Mouse (Mus musculus) testis, adult 2 months (tissue): ENCODE results near the gene Ube2g1. TPM values are rescaled to one million over a fixed set of nuclear protein-coding genes. Genes with fewer than 3 reads are reported as not detected.

Experiments used
- H3K27ac ChIP-seq: fragments of 200-500 bp; 2 replicates; pipeline ENCODE4 v1.5.1; 2012; ENCODE audit warnings: low read depth, low read length; ENCODE audit not compliant: control insufficient read depth, insufficient read depth
- H3K27me3 ChIP-seq: fragments of 200-500 bp; 2 replicates; pipeline ENCODE4 v1.6.1; 2012; ENCODE audit warnings: mild to moderate bottlenecking, low read length, moderate library complexity; ENCODE audit not compliant: control insufficient read depth, insufficient read depth
- H3K36me3 ChIP-seq: fragments of 200-500 bp; 2 replicates; pipeline ENCODE4 v1.6.1; 2012; ENCODE audit warnings: mild to moderate bottlenecking, low read length; ENCODE audit not compliant: control insufficient read depth, insufficient read depth
- H3K4me1 ChIP-seq: fragments of 200-500 bp; 2 replicates; pipeline ENCODE4 v1.6.1; 2012; ENCODE audit warnings: low read length; ENCODE audit not compliant: control insufficient read depth, insufficient read depth
- H3K4me3 ChIP-seq: fragments of 200-500 bp; 2 replicates; pipeline ENCODE4 v1.5.1; 2012; ENCODE audit warnings: low read depth, mild to moderate bottlenecking, low read length, moderate library complexity, mixed read lengths; ENCODE audit not compliant: control insufficient read depth
- CTCF ChIP-seq: fragments of 200-500 bp; IDR thresholded peaks from 2 replicates; pipeline ENCODE4 v1.5.1; 2012; ENCODE audit warnings: low read depth, mild to moderate bottlenecking, inconsistent platforms, low read length, moderate library complexity; ENCODE audit not compliant: control insufficient read depth, insufficient read depth, insufficient replicate concordance
- POLR2A ChIP-seq: fragments of 200-500 bp; IDR thresholded peaks from 2 replicates; pipeline ENCODE4 v1.6.1; 2012; ENCODE audit warnings: low read depth, mild to moderate bottlenecking, inconsistent platforms, low read length, moderate library complexity; ENCODE audit not compliant: control insufficient read depth
- polyA plus RNA-seq: library from polyadenylated mRNA; depleted of rRNA; stranded (reverse); fragments of >200 nt; gene quantifications from 2 replicates; pipeline ENCODE4 v1.2.3, GENCODE M21; 2012; rRNA removed

The Ube2g1 gene
- polyA plus RNA-seq, 1 experiment, result 3.9 TPM

DNA sequence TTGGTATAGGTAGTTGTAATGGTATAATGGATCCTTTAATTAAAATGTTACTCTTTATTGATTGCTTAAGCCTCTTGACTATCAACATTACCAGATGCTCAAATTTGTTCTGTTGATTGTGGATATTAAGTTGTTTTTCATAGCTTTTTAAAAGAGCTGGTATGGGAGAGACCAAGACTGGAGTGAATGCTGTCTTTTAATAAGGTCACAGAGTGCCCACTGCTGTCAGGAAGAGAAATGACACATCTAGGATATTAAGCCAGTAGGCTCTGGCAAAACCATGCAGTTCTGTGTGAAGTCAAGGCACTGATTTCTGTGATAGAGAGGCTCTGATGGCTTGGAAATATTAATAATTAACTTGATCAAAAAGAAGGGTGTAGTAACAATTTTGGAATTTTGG is 116.8 kb downstream of the Ube2g1 start:
- TF ChIP-seq POLR2A (no peak), CTCF (no peak)
- H3K4me1 ChIP-seq, result no peaks in the 10 kb centered on the region

GRCm38 (mm10) chr11:72726023-72726422 is 118.9 kb downstream of the Ube2g1 start:
- H3K27me3 ChIP-seq, result no peaks in the 10 kb centered on the region
- no peaks in the 10 kb centered on the region for H3K4me1 ChIP-seq
- no peak overlapping the region for H3K27ac ChIP-seq
- H3K4me3 ChIP-seq, result no peak overlapping the region
- peaks cover 3% of the 10 kb centered on the region for H3K36me3 ChIP-seq
- no peak for TF ChIP-seq CTCF

More for the DNA sequence above, 116.8 kb downstream of the Ube2g1 start:
- no peaks in the 10 kb centered on the region for H3K27me3 ChIP-seq
- no peaks in the 10 kb centered on the region; the same call in 1 of the 2 replicates for H3K36me3 ChIP-seq
- no peak overlapping the region for H3K27ac ChIP-seq
- H3K4me3 ChIP-seq, result no peak overlapping the region

DNA sequence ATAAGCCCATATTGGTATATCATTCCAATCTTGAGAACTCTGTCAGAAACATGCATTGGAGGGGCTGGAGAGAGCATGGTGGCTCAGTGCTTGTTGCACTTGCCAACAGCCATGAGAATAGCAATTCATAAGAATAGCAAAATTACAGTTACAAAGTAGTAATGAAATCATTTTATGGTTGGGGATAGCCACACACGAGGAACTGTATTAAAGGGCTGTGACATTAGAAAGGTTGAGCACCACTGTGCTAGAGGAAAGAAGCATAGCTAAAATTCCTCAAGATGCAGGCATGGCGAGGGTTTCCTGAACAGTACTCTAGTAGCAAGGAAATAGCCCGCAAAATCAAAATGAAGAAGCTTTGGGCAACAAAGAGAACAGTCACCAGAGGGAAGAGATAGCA is 126.7 kb downstream of the Ube2g1 start:
- Histone ChIP-seq H3K4me1 (no peaks in the 10 kb centered on the region), H3K4me3 (no peak overlapping the region), H3K27ac (no peak overlapping the region), H3K36me3 (peaks cover 3% of the 10 kb centered on the region), H3K27me3 (no peaks in the 10 kb centered on the region)
- TF ChIP-seq POLR2A (no peak), CTCF (no peak)

- H3K4me1 ChIP-seq, result no peaks in the 10 kb centered on the region
- no peak overlapping the region for H3K27ac ChIP-seq
- H3K4me3 ChIP-seq, result no peak overlapping the region
- H3K36me3 ChIP-seq, result peaks cover 3% of the 10 kb centered on the region
- H3K27me3 ChIP-seq, result no peaks in the 10 kb centered on the region
- TF ChIP-seq CTCF, result no peak
- no peak for TF ChIP-seq POLR2A
Observed at GRCm38 (mm10) chr11:72734840-72735518, 127.9 kb downstream of the Ube2g1 start.

DNA sequence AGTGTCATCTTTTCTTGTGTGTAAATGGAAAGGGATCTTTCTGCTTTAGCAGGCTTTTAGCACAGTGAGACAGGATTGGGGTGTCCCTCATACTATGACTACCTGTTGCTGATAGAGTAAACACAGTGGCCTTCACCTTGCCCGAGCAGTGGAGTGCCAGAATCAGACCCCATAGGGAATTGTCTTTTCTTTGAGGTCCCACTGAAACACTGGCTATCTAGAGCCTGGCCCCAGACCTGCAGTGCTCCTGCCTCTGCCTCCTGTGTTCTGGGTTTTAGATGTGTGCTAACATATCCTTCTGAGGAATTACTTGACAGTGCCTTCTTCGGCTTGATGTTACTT is 128.4 kb downstream of the Ube2g1 start:
- H3K36me3 ChIP-seq, result peaks cover 1% of the 10 kb centered on the region
- H3K4me3 ChIP-seq, result no peak overlapping the region
- no peaks in the 10 kb centered on the region for H3K27me3 ChIP-seq
- TF ChIP-seq POLR2A (no peak), CTCF (no peak)
- no peaks in the 10 kb centered on the region for H3K4me1 ChIP-seq
- no peak overlapping the region for H3K27ac ChIP-seq

Other genes starting within 250 kb of the Ube2g1 start
- gene Tekt1, start 244.8 kb upstream of the Ube2g1 start, polyA plus RNA-seq, result 184 and 205 TPM in 2 replicates
- gene Smtnl2, start 195.6 kb upstream of the Ube2g1 start, polyA plus RNA-seq, result 2.1 and 2.5 TPM in 2 replicates
- 0.10 TPM in 2 replicates for gene Ggt6, start 171.8 kb upstream of the Ube2g1 start, polyA plus RNA-seq
- gene Mybbp1a, start 165.9 kb upstream of the Ube2g1 start, polyA plus RNA-seq, result 13.6 and 14.0 TPM in 2 replicates
- gene Spns2, start 117.4 kb upstream of the Ube2g1 start, polyA plus RNA-seq, result 11.4 and 12.1 TPM in 2 replicates
- gene Spns3, start 56.8 kb upstream of the Ube2g1 start, polyA plus RNA-seq, result 1.6 and 1.7 TPM in 2 replicates
- gene Ankfy1, start 82.7 kb downstream of the Ube2g1 start, polyA plus RNA-seq, result 7.5 and 7.7 TPM in 2 replicates
- gene Cyb5d2, start 188.9 kb downstream of the Ube2g1 start, polyA plus RNA-seq, result 10.6 and 11.2 TPM in 2 replicates
- gene Zzef1, start 188.9 kb downstream of the Ube2g1 start, polyA plus RNA-seq, result 9.5 and 9.6 TPM in 2 replicates